Mouse (Mus musculus) limb, embryonic 10.5 days (tissue): ENCODE data around the gene Cyba. TPM values are rescaled to one million over a fixed set of nuclear protein-coding genes. Genes with fewer than 3 reads are reported as not detected.
A peak's percentile ranks its signal among the peaks of the same experiment; 100 is the strongest.

Experiments used
- DNase-seq: peaks from one replicate; pipeline ENCODE4 v3.0.0-alpha.2; 2017; ENCODE audit warnings: low spot score
- H3K27ac ChIP-seq: fragments of 300-500 bp; sonication (generic); 2 replicates; pipeline ENCODE4 v1.5.1; 2016; ENCODE audit warnings: mild to moderate bottlenecking
- H3K27me3 ChIP-seq: fragments of 300-500 bp; sonication (generic); 2 replicates; pipeline ENCODE4 v1.6.1; 2016; ENCODE audit warnings: low read depth, mild to moderate bottlenecking; ENCODE audit not compliant: poor library complexity, severe bottlenecking
- H3K36me3 ChIP-seq: fragments of 300-500 bp; sonication (generic); 2 replicates; pipeline ENCODE4 v1.6.1; 2016; ENCODE audit warnings: mild to moderate bottlenecking, moderate library complexity
- H3K4me1 ChIP-seq: fragments of 300-500 bp; sonication (generic); 2 replicates; pipeline ENCODE4 v1.6.1; 2016
- H3K4me3 ChIP-seq: fragments of 300-500 bp; sonication (generic); 2 replicates; pipeline ENCODE4 v1.5.1; 2016; ENCODE audit warnings: mild to moderate bottlenecking, moderate library complexity
- H3K9me3 ChIP-seq: fragments of 300-500 bp; sonication (generic); replicated peaks from 2 replicates; pipeline ENCODE4 v1.6.1; 2016; ENCODE audit warnings: mild to moderate bottlenecking
- WGBS: fragments of 180-500 bp; shearing (Covaris S2); methylation state at CpG from one replicate; pipeline ENCODE4 v1.1.7; 2016; 5-methylcytosine and 5-hydroxymethylcytosine counted together
- polyA plus RNA-seq: library from polyadenylated mRNA; unstranded; fragments of >200 nt; fragmentation: Nextera tagmentation; extraction: Ambion mirVana; gene quantifications from 2 replicates; pipeline ENCODE4 v1.2.1, GENCODE M21; 2016

Gene Cyba
- polyA plus RNA-seq, 1 experiment from 2014 or later: 82.8 TPM

GRCm38 (mm10) chr8:122442781-122443180 is 10.1 kb upstream of the Cyba start:
- Histone ChIP-seq H3K4me1 (peaks cover 33% of the 10 kb centered on the region), H3K27me3 (no peaks in the 10 kb centered on the region), H3K36me3 (peaks cover 24% of the 10 kb centered on the region), H3K9me3 (no peaks in the 10 kb centered on the region), H3K4me3 (peak overlapping the region; percentile 69), H3K27ac (peak overlapping the region; percentile 94)
- DNase-seq: no peak
- WGBS: under 1% methylated on average over 12 of the region's 12 CpGs

- WGBS: 30% methylated on average over 7 of the region's 7 CpGs
- DNase-seq: no peak
- Histone ChIP-seq H3K36me3 (peaks cover 28% of the 10 kb centered on the region), H3K27ac (peak overlapping the region; percentile 94), H3K27me3 (no peaks in the 10 kb centered on the region), H3K4me1 (peaks cover 37% of the 10 kb centered on the region), H3K9me3 (no peaks in the 10 kb centered on the region), H3K4me3 (peak overlapping the region; percentile 69)
Observed at GRCm38 (mm10) chr8:122442356-122442755, 9.6 kb upstream of the Cyba start.

- Histone ChIP-seq H3K4me3 (no peak overlapping the region), H3K4me1 (peaks cover 38% of the 10 kb centered on the region), H3K9me3 (no peaks in the 10 kb centered on the region), H3K27ac (no peak overlapping the region), H3K36me3 (peaks cover 38% of the 10 kb centered on the region), H3K27me3 (no peaks in the 10 kb centered on the region)
- 97% methylated on average over 1 of the region's 1 CpGs for WGBS
- DNase-seq: no peak
Observed at GRCm38 (mm10) chr8:122441326-122441725, 8.6 kb upstream of the Cyba start.

GRCm38 (mm10) chr8:122439336-122439735 is 6.6 kb upstream of the Cyba start:
- WGBS: 97% methylated on average over 16 of the region's 16 CpGs
- H3K4me1 ChIP-seq: peaks cover 23% of the 10 kb centered on the region
- no peak overlapping the region for H3K27ac ChIP-seq
- peaks cover 58% of the 10 kb centered on the region for H3K36me3 ChIP-seq
- H3K4me3 ChIP-seq: no peak overlapping the region
- H3K9me3 ChIP-seq: no peaks in the 10 kb centered on the region
- DNase-seq: no peak
- no peaks in the 10 kb centered on the region for H3K27me3 ChIP-seq

- H3K36me3 ChIP-seq: peaks cover 71% of the 10 kb centered on the region
- no peaks in the 10 kb centered on the region for H3K27me3 ChIP-seq
- peaks cover 25% of the 10 kb centered on the region for H3K4me1 ChIP-seq
- no peak overlapping the region for H3K4me3 ChIP-seq
- peak overlapping the region; percentile 50 for H3K27ac ChIP-seq
- 90% methylated on average over 13 of the region's 13 CpGs for WGBS
- no peak for DNase-seq
- H3K9me3 ChIP-seq: no peaks in the 10 kb centered on the region
Observed at GRCm38 (mm10) chr8:122437708-122438331, 5.1 kb upstream of the Cyba start.

GRCm38 (mm10) chr8:122436586-122437125 is 3.9 kb upstream of the Cyba start:
- H3K27me3 ChIP-seq: no peaks in the 10 kb centered on the region
- H3K27ac ChIP-seq: no peak overlapping the region
- H3K36me3 ChIP-seq: peaks cover 71% of the 10 kb centered on the region
- DNase-seq: no peak
- peaks cover 30% of the 10 kb centered on the region for H3K4me1 ChIP-seq
- WGBS: 89% methylated on average over 20 of the region's 20 CpGs
- H3K4me3 ChIP-seq: no peak overlapping the region
- no peaks in the 10 kb centered on the region for H3K9me3 ChIP-seq

GRCm38 (mm10) chr8:122436146-122436545 is 3.4 kb upstream of the Cyba start:
- DNase-seq: no peak
- WGBS: 95% methylated on average over 9 of the region's 9 CpGs
- H3K27ac ChIP-seq: no peak overlapping the region
- H3K4me3 ChIP-seq: no peak overlapping the region
- no peaks in the 10 kb centered on the region for H3K27me3 ChIP-seq
- H3K4me1 ChIP-seq: peaks cover 35% of the 10 kb centered on the region
- H3K9me3 ChIP-seq: no peaks in the 10 kb centered on the region
- peaks cover 71% of the 10 kb centered on the region for H3K36me3 ChIP-seq

GRCm38 (mm10) chr8:122435375-122435774 is 2.6 kb upstream of the Cyba start:
- Histone ChIP-seq H3K27me3 (no peaks in the 10 kb centered on the region), H3K4me1 (peaks cover 35% of the 10 kb centered on the region), H3K4me3 (no peak overlapping the region), H3K36me3 (peaks cover 71% of the 10 kb centered on the region), H3K9me3 (no peaks in the 10 kb centered on the region), H3K27ac (no peak overlapping the region)
- no peak for DNase-seq
- 91% methylated on average over 6 of the region's 6 CpGs for WGBS

- H3K4me1 ChIP-seq: peaks cover 32% of the 10 kb centered on the region
- WGBS: 69% methylated on average over 11 of the region's 11 CpGs
- no peaks in the 10 kb centered on the region for H3K9me3 ChIP-seq
- peaks cover 53% of the 10 kb centered on the region for H3K36me3 ChIP-seq
- peak overlapping the region; percentile 63; the same call in 1 of the 2 replicates for H3K4me3 ChIP-seq
- H3K27ac ChIP-seq: peak overlapping the region; percentile 84
- no peaks in the 10 kb centered on the region for H3K27me3 ChIP-seq
- no peak for DNase-seq
Observed at GRCm38 (mm10) chr8:122433269-122433905, 657 bp upstream of the Cyba start.

GRCm38 (mm10) chr8:122431694-122432442 is 862 bp downstream of the Cyba start:
- DNase-seq: peak; percentile 54
- WGBS: 45% methylated on average over 18 of the region's 18 CpGs

GRCm38 (mm10) chr8:122430646-122431045 is 2.1 kb downstream of the Cyba start:
- DNase-seq: no peak
- Histone ChIP-seq H3K4me1 (peaks cover 23% of the 10 kb centered on the region), H3K9me3 (no peaks in the 10 kb centered on the region), H3K27me3 (no peaks in the 10 kb centered on the region), H3K4me3 (no peak overlapping the region), H3K36me3 (peaks cover 35% of the 10 kb centered on the region), H3K27ac (no peak overlapping the region)
- 83% methylated on average over 3 of the region's 3 CpGs for WGBS

More at GRCm38 (mm10) chr8:122431694-122432442, 862 bp downstream of the Cyba start:
- Histone ChIP-seq H3K27ac (peak overlapping the region; percentile 84), H3K27me3 (no peaks in the 10 kb centered on the region), H3K36me3 (peaks cover 41% of the 10 kb centered on the region), H3K4me3 (peak overlapping the region; percentile 63), H3K9me3 (no peaks in the 10 kb centered on the region), H3K4me1 (peaks cover 23% of the 10 kb centered on the region)

GRCm38 (mm10) chr8:122430058-122430636 is 2.6 kb downstream of the Cyba start:
- Histone ChIP-seq H3K27ac (no peak overlapping the region), H3K4me1 (peaks cover 23% of the 10 kb centered on the region), H3K36me3 (peaks cover 30% of the 10 kb centered on the region), H3K27me3 (no peaks in the 10 kb centered on the region), H3K4me3 (no peak overlapping the region), H3K9me3 (no peaks in the 10 kb centered on the region)
- 87% methylated on average over 10 of the region's 10 CpGs for WGBS
- no peak for DNase-seq
